Mouse (Mus musculus) lung, adult 2 months (tissue): Measurements from ENCODE around the gene Gm20388. TPM values are rescaled to one million over a fixed set of nuclear protein-coding genes. Genes with fewer than 3 reads are reported as not detected.

ENCODE experiments used
- DNase-seq: peaks from one replicate; pipeline ENCODE4 v3.0.0; 2022
- H3K4me1 ChIP-seq: fragments of 200-500 bp; 2 replicates; pipeline ENCODE4 v1.6.1; 2011; ENCODE audit warnings: low read length; ENCODE audit not compliant: control insufficient read depth, insufficient read depth
- H3K4me3 ChIP-seq: fragments of 200-500 bp; replicated peaks from 2 replicates; pipeline ENCODE3; 2011; ENCODE audit warnings: low read depth, mild to moderate bottlenecking, control low read depth, low read length; ENCODE audit errors: extremely low read depth
- CTCF ChIP-seq: fragments of 200-500 bp; IDR thresholded peaks from 2 replicates; pipeline ENCODE4 v1.5.1; 2011; ENCODE audit warnings: mild to moderate bottlenecking, low read length, control low read depth; ENCODE audit not compliant: insufficient read depth
- POLR2A ChIP-seq: fragments of 200-500 bp; IDR thresholded peaks from 2 replicates; pipeline ENCODE4 v1.6.1; 2011; ENCODE audit warnings: low read depth, mild to moderate bottlenecking, control low read depth, low read length, borderline replicate concordance; ENCODE audit errors: extremely low read depth
- WGBS: fragments of 180-500 bp; shearing (Covaris S2); methylation state at CpG from one replicate; pipeline ENCODE4 v1.1.7; 2018; 5-methylcytosine and 5-hydroxymethylcytosine counted together
- polyA plus RNA-seq: library from polyadenylated mRNA; depleted of rRNA; stranded (reverse); fragments of >200 nt; gene quantifications from 2 replicates; pipeline ENCODE4 v1.2.3, GENCODE M21; 2012

The Gm20388 gene
- polyA plus RNA-seq, 1 experiment, result 67.8 TPM

DNA sequence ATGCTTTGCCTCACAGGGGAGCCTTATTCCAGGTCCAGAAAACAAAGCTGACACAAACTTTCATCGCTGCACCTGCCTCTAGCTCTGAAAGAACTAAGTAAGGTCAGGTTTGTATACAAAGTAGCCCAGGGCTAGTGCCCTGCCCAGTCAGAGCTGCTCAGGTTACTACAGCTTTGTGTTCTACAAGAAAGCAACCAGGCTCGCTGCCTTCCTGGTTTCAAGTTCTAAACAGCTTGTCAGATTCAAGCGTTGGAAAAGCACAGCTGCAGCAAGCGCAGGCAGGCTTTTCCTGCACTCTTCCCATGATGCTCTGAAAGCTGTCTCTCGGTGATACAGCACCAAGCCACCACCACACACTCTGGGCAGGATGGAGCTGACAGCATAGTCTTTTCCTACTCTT, 4286.2 kb downstream of the Gm20388 start:
- no peak for DNase-seq
- WGBS, result 35% methylated on average over 5 of the region's 5 CpGs
- Histone ChIP-seq H3K4me3 (no peak overlapping the region), H3K4me1 (peaks cover 3% of the 10 kb centered on the region; the same call in 1 of the 2 replicates)
- TF ChIP-seq CTCF (no peak), POLR2A (no peak)

DNA sequence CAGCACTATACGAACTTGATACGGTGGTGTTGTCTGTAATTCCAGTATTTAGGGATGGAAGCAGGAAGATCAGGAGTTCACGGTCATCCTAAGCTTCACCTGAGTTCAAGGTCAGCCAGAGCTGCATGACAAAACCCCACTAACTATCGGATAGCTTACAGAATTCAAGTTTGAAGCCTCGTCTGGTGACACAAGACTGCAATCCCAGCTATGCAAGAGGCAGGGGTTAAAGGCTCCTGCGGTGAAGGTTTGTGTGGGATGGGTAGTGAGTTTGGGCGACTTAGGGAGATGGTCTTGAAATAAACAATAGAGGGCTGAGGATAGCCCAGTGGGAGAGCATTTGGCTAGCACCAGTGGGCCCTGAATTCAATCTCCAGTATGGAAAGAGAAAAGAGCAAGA, 4287.6 kb downstream of the Gm20388 start:
- WGBS, result 86% methylated on average over 7 of the region's 7 CpGs

DNA sequence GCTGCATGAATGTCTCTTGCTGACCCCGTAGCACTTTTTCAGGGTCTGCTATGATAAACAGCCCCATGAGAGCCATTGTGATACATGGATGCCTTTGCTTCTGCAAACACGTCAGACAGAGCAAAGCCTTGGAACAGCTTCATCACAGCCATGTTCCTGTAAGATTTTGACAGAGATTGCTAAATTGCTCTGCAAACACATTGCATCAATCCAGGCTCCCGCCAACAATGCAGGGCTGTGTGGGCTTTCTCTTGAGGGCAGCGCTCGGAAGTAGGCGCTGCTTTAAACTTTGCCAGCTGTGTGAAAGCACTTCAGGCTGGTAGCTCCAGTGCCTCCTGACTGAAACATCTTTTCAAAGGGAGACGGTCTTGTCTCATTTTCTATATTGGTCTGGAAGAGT, 4289.8 kb downstream of the Gm20388 start:
- TF ChIP-seq POLR2A (no peak), CTCF (no peak)
- WGBS, result 46% methylated on average over 7 of the region's 7 CpGs
- DNase-seq, result peak; percentile 36
- H3K4me1 ChIP-seq, result no peaks in the 10 kb centered on the region; the same call in 1 of the 2 replicates
- no peak overlapping the region for H3K4me3 ChIP-seq

More for the DNA sequence above, 4287.6 kb downstream of the Gm20388 start:
- TF ChIP-seq POLR2A, result no peak
- TF ChIP-seq CTCF, result no peak
- peaks cover 2% of the 10 kb centered on the region; the same call in 1 of the 2 replicates for H3K4me1 ChIP-seq
- H3K4me3 ChIP-seq, result no peak overlapping the region
- no peak for DNase-seq

DNA sequence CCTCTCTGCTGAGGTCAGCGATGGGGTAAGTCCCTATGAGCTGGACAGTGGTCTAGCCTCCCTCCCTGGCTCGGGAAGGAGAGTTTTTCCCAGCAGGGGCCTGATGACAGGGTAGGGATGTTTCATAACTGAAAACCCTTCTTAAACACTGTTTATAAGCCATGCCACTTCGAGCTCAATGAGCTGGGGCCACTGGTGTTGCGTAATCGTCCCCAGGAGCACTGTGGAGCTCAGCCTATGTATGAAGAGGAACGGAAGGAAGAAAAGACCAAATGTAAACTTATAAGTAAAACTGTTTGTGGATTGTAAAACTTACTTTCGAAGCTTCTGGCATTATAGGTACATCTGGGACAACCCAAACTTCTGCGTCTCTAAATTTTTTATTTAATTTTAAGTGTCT, 4291.1 kb downstream of the Gm20388 start:
- Histone ChIP-seq H3K4me3 (no peak overlapping the region), H3K4me1 (no peaks in the 10 kb centered on the region; the same call in 1 of the 2 replicates)
- WGBS, result 53% methylated on average over 8 of the region's 8 CpGs
- TF ChIP-seq CTCF (no peak), POLR2A (no peak)
- DNase-seq, result peak; percentile 20

DNA sequence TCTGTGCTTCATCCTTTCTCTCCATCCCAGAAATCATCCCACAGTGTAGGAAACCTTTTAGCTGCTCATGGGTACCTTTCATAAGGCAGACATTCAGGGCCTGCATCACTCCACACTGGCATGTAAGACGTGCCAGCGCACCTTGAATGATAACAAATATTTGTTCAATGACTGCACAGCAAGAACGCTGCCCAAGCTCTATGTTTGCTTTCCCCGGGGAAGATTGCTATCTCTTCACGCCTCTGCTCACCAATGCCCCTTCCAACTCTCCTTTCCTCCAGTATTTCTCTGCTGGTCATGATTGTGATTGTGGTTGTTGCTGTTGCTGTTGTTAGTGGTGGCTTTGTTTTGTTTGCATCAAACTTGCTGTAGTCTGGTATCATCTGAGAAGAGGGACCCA, 4292.3 kb downstream of the Gm20388 start:
- H3K4me3 ChIP-seq, result no peak overlapping the region
- no peaks in the 10 kb centered on the region; the same call in 1 of the 2 replicates for H3K4me1 ChIP-seq
- DNase-seq, result no peak
- 64% methylated on average over 5 of the region's 5 CpGs for WGBS
- TF ChIP-seq CTCF (no peak), POLR2A (no peak)

GRCm38 (mm10) chr8:124204001-124204601, 4293.5 kb downstream of the Gm20388 start:
- 90% methylated on average over 13 of the region's 13 CpGs for WGBS
- H3K4me3 ChIP-seq, result no peak overlapping the region
- TF ChIP-seq POLR2A, result no peak
- TF ChIP-seq CTCF, result no peak
- H3K4me1 ChIP-seq, result no peaks in the 10 kb centered on the region; the same call in 1 of the 2 replicates
- DNase-seq, result no peak

DNA sequence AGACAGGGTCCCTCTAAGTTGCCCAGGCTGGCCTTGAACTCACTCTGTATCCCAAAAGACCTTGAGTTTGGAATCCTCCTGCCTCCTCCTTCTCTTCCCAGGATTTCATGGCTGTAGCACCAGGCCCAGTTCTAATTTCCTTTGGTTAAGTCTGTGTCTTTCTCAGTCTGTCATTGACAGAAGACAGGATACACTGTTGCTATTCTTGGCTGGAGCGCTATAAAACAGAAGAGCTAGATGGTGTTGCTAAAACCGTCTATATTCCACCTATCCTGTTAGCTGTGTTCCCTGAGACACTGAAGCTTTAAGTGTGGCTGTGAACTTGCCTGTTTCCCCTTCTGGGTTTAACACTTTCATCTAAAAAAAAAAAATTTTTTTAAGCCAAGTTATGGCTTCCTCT, 4301.5 kb downstream of the Gm20388 start:
- no peak for DNase-seq
- H3K4me3 ChIP-seq, result no peak overlapping the region
- WGBS, result 43% methylated on average over 2 of the region's 2 CpGs
- no peaks in the 10 kb centered on the region; the same call in 1 of the 2 replicates for H3K4me1 ChIP-seq
- TF ChIP-seq CTCF (no peak), POLR2A (no peak)

- Histone ChIP-seq H3K4me1 (no peaks in the 10 kb centered on the region; the same call in 1 of the 2 replicates), H3K4me3 (no peak overlapping the region)
- no peak for DNase-seq
- TF ChIP-seq POLR2A, result no peak
- no peak for TF ChIP-seq CTCF
Observed at GRCm38 (mm10) chr8:124216951-124217350, 4306.3 kb downstream of the Gm20388 start.

GRCm38 (mm10) chr8:124229883-124230282, 4319.2 kb downstream of the Gm20388 start:
- DNase-seq, result no peak
- no peak overlapping the region for H3K4me3 ChIP-seq
- WGBS, result 59% methylated on average over 2 of the region's 2 CpGs
- TF ChIP-seq CTCF, result no peak
- TF ChIP-seq POLR2A, result no peak
- H3K4me1 ChIP-seq, result no peaks in the 10 kb centered on the region

DNA sequence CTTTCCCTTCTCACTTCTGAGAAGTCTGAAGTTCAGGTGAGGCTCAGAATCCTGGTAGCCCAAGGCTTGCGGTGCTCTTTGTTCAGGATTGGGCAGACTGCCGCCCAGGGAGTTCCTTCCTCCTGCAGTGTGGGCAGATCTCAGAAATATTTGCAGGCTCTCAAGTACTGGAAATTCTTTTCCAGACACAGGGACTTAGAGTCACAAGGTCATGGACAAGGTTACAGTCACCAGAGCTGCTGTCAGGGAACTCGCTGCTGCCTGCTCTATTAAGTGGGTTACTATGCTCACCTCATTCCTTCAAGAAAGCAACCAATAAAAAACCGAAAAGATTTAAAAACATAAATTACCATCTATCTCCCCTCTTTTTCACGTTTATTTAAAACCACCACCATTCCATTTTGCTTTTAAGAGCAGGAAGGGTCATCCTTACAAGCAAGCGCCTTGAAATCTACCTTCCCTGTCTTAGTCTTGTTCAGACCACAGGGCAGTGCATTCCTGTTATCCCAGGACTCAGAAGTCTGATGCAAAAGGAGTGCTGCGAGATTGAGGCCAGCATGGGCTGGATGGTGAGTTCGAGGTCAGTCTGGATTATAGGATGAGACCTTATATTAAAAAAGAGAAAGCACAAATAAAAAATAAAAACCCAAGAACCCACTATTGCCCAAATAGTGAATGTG, 4320.0 kb downstream of the Gm20388 start:
- 43% methylated on average over 8 of the region's 8 CpGs for WGBS
- no peaks in the 10 kb centered on the region for H3K4me1 ChIP-seq
- no peak for DNase-seq
- peak overlapping the region; percentile 43 for H3K4me3 ChIP-seq
- TF ChIP-seq CTCF (no peak), POLR2A (no peak)
